Mouse (Mus musculus): ENCODE results near the gene Cacna2d2. TPM values are rescaled to one million over a fixed set of nuclear protein-coding genes. Genes with fewer than 3 reads are reported as not detected.

Cacna2d2 gene
- total RNA-seq, 2 experiments from 2014 or later = 24.3 to 29.7 TPM

- no peak for DNase-seq (ENCODE audit: low spot score in 2 of 2)
Observed at GRCm38 (mm10) chr9:107576357-107577107, 177.1 kb downstream of the Cacna2d2 start, which contains the start of gene Hyal1. Gene Hyal1 (plus strand): TSS chr9:107576927.

- no peak for DNase-seq (ENCODE audit: low spot score in 2 of 2)
Observed at GRCm38 (mm10) chr9:107577871-107578270, 178.5 kb downstream of the Cacna2d2 start.

GRCm38 (mm10) chr9:107578587-107578986 is 179.2 kb downstream of the Cacna2d2 start, which contains the start of gene Naa80:
Gene Naa80 (plus strand): TSS chr9:107578887.
- no peak for DNase-seq (ENCODE audit: low spot score in 2 of 2)

Other genes starting within 250 kb of the Cacna2d2 start
- gene Dock3, start 167.7 kb upstream of the Cacna2d2 start, total RNA-seq (2021) = 100 to 1,000 TPM; 199 to 214 TPM
- 1 to 10 TPM; 3.3 to 4.3 TPM for gene Mapkapk3, start 109.7 kb upstream of the Cacna2d2 start, total RNA-seq (2021)
- 1 to 10 TPM; 6.9 to 9.1 TPM for gene Cish, start 103.6 kb upstream of the Cacna2d2 start, total RNA-seq (2021)
- gene Hemk1, start 61.3 kb upstream of the Cacna2d2 start, total RNA-seq (2021) = 10 to 100 TPM; 14.7 to 16.8 TPM
- gene 6430571L13Rik, start 59.0 kb upstream of the Cacna2d2 start, total RNA-seq (2021) = 1 to 10 TPM; 4.1 to 4.2 TPM
- 10 to 100 TPM; 36.0 to 38.5 TPM for gene Tmem115, start 134.3 kb downstream of the Cacna2d2 start, total RNA-seq (2021)
- gene Cyb561d2, start 142.6 kb downstream of the Cacna2d2 start, total RNA-seq (2021) = 10 to 100 TPM; 14.3 to 16.2 TPM
- gene Nprl2, start 142.6 kb downstream of the Cacna2d2 start, total RNA-seq (2021) = 10 to 100 TPM; 42.2 to 43.6 TPM
- gene Zmynd10, start 147.7 kb downstream of the Cacna2d2 start, total RNA-seq (2021) = 1 to 10 TPM; 6.1 to 7.2 TPM
- 10 to 100 TPM; 19.5 to 20.3 TPM for gene Rassf1, start 151.9 kb downstream of the Cacna2d2 start, total RNA-seq (2021)
- 100 to 1,000 TPM; 104 to 108 TPM for gene Tusc2, start 163.6 kb downstream of the Cacna2d2 start, total RNA-seq (2021)
- 10 to 100 TPM; 13.0 to 15.5 TPM for gene Hyal2, start 168.3 kb downstream of the Cacna2d2 start, total RNA-seq (2021)
- gene Hyal1, start 177.3 kb downstream of the Cacna2d2 start, total RNA-seq (2021) = 1 to 10 TPM; 6.3 to 7.2 TPM
- 10 to 100 TPM; 10.1 to 13.4 TPM for gene Naa80, start 179.3 kb downstream of the Cacna2d2 start, total RNA-seq (2021)
- gene Hyal3, start 181.2 kb downstream of the Cacna2d2 start, total RNA-seq (2021) = 1 to 10 TPM; 1.6 TPM
- gene Ifrd2, start 188.0 kb downstream of the Cacna2d2 start, total RNA-seq (2021) = 10 to 100 TPM; 11.3 to 11.9 TPM
- gene Sema3b, start 209.6 kb downstream of the Cacna2d2 start, total RNA-seq (2021) = 1 to 10 TPM; 3.5 to 4.5 TPM
- gene Gnai2, start 235.8 kb downstream of the Cacna2d2 start, total RNA-seq (2021) = 100 to 1,000 TPM; 222 to 239 TPM

Data from left cerebral cortex, adult 18-20 months (tissue).